Mouse (Mus musculus) embryonic facial prominence, embryonic 11.5 days (tissue): ENCODE results near the gene Mrpl14. TPM values are rescaled to one million over a fixed set of nuclear protein-coding genes. Genes with fewer than 3 reads are reported as not detected.

Experiments
- polyA plus RNA-seq: library from polyadenylated mRNA; unstranded; fragments of >200 nt; fragmentation: Nextera tagmentation; extraction: Ambion mirVana; gene quantifications from 2 replicates; pipeline ENCODE4 v1.2.1, GENCODE M21; 2014

The Mrpl14 gene
- polyA plus RNA-seq, 1 experiment from 2014 or later: 127 TPM

Other genes starting within 250 kb of the Mrpl14 start
- gene Spats1, start 210.9 kb upstream of the Mrpl14 start, polyA plus RNA-seq: 0.17 and 0.26 TPM in 2 replicates
- gene Aars2, start 179.5 kb upstream of the Mrpl14 start, polyA plus RNA-seq: 14.3 and 16.1 TPM in 2 replicates
- gene Tcte1, start 162.9 kb upstream of the Mrpl14 start, polyA plus RNA-seq: 1.5 and 2.3 TPM in 2 replicates
- gene Tmem151b, start 136.6 kb upstream of the Mrpl14 start, polyA plus RNA-seq: 5.4 and 6.3 TPM in 2 replicates
- 3.5 and 5.3 TPM in 2 replicates for gene Nfkbie, start 130.6 kb upstream of the Mrpl14 start, polyA plus RNA-seq
- gene Slc35b2, start 122.4 kb upstream of the Mrpl14 start, polyA plus RNA-seq: 85.6 and 92.2 TPM in 2 replicates
- gene Hsp90ab1, start 113.1 kb upstream of the Mrpl14 start, polyA plus RNA-seq: 1,660 and 1,740 TPM in 2 replicates
- 52.5 and 58.9 TPM in 2 replicates for gene Slc29a1, start 86.7 kb upstream of the Mrpl14 start, polyA plus RNA-seq
- gene Mymx, start 84.2 kb upstream of the Mrpl14 start, polyA plus RNA-seq: 1.6 and 5.6 TPM in 2 replicates
- 0.28 and 0.52 TPM in 2 replicates for gene Capn11, start 27.0 kb upstream of the Mrpl14 start, polyA plus RNA-seq
- gene Tmem63b, start 583 bp downstream of the Mrpl14 start, polyA plus RNA-seq: 23.5 and 24.8 TPM in 2 replicates
- gene 1600014C23Rik, start 47.5 kb downstream of the Mrpl14 start, polyA plus RNA-seq: 0.61 TPM in 1 of 2 replicates, not detected in the other